Mouse (Mus musculus) limb, embryonic 13.5 days (tissue): ENCODE results near the gene Cd81. TPM values are rescaled to one million over a fixed set of nuclear protein-coding genes. Genes with fewer than 3 reads are reported as not detected.

Experiments used
- ATAC-seq: fragments of 200-750 bp; cut with Nextera tagmentation; 2 replicates; pipeline ENCODE4 v1.8.0; 2017; ENCODE audit warnings: low read depth, moderate number of reproducible peaks, moderate TSS enrichment; ENCODE audit not compliant: low FRiP score
- H3K27ac ChIP-seq: fragments of 300-500 bp; sonication (generic); 2 replicates; pipeline ENCODE4 v1.5.1; 2015; ENCODE audit warnings: inconsistent platforms, mild to moderate bottlenecking, moderate library complexity
- H3K27me3 ChIP-seq: fragments of 300-500 bp; sonication (generic); 2 replicates; pipeline ENCODE4 v1.6.1; 2015; ENCODE audit warnings: mild to moderate bottlenecking, inconsistent platforms
- H3K36me3 ChIP-seq: fragments of 300-500 bp; sonication (generic); 2 replicates; pipeline ENCODE4 v1.6.1; 2015; ENCODE audit warnings: inconsistent platforms, mild to moderate bottlenecking, moderate library complexity
- H3K4me1 ChIP-seq: fragments of 300-500 bp; sonication (generic); 2 replicates; pipeline ENCODE4 v1.6.1; 2015; ENCODE audit warnings: inconsistent platforms
- H3K4me2 ChIP-seq: fragments of 300-500 bp; sonication (generic); replicated peaks from 2 replicates; pipeline ENCODE4 v1.6.1; 2015; ENCODE audit warnings: inconsistent platforms, mild to moderate bottlenecking, moderate library complexity
- H3K4me3 ChIP-seq: fragments of 300-500 bp; sonication (generic); 2 replicates; pipeline ENCODE4 v1.5.1; 2015; ENCODE audit warnings: moderate library complexity, mild to moderate bottlenecking, inconsistent platforms
- H3K9ac ChIP-seq: fragments of 300-500 bp; sonication (generic); 2 replicates; pipeline ENCODE4 v1.6.1; 2015; ENCODE audit warnings: mild to moderate bottlenecking, inconsistent platforms
- H3K9me3 ChIP-seq: fragments of 300-500 bp; sonication (generic); 2 replicates; pipeline ENCODE4 v1.6.1; 2016; ENCODE audit warnings: inconsistent platforms
- WGBS: fragments of 180-500 bp; shearing (Covaris S2); methylation state at CpG from one replicate; pipeline ENCODE4 v1.1.7; 2015; 5-methylcytosine and 5-hydroxymethylcytosine counted together
- polyA plus RNA-seq: library from polyadenylated mRNA; unstranded; fragments of >200 nt; fragmentation: Nextera tagmentation; extraction: Ambion mirVana; gene quantifications from 2 replicates; pipeline ENCODE4 v1.2.1, GENCODE M21; 2015

Gene Cd81
- polyA plus RNA-seq, 1 experiment from 2014 or later, result 532 TPM

GRCm38 (mm10) chr7:143025496-143025895 is 27.0 kb upstream of the Cd81 start:
- ATAC-seq, result no peak
- H3K9ac ChIP-seq, result no peak overlapping the region
- peaks cover 13% of the 10 kb centered on the region for H3K36me3 ChIP-seq
- H3K27ac ChIP-seq, result no peak overlapping the region
- H3K4me3 ChIP-seq, result no peak overlapping the region
- H3K27me3 ChIP-seq, result no peaks in the 10 kb centered on the region
- H3K4me2 ChIP-seq, result no peak overlapping the region
- 90% methylated on average over 3 of the region's 3 CpGs for WGBS
- no peaks in the 10 kb centered on the region for H3K4me1 ChIP-seq
- H3K9me3 ChIP-seq, result no peaks in the 10 kb centered on the region

- H3K36me3 ChIP-seq, result peaks cover 27% of the 10 kb centered on the region
- H3K27ac ChIP-seq, result no peak overlapping the region
- no peaks in the 10 kb centered on the region for H3K27me3 ChIP-seq
- no peak overlapping the region for H3K4me2 ChIP-seq
- 78% methylated on average over 4 of the region's 4 CpGs for WGBS
- H3K9ac ChIP-seq, result no peak overlapping the region
- no peaks in the 10 kb centered on the region for H3K4me1 ChIP-seq
- no peak overlapping the region for H3K4me3 ChIP-seq
- ATAC-seq, result no peak
- no peaks in the 10 kb centered on the region for H3K9me3 ChIP-seq
Observed at GRCm38 (mm10) chr7:143027196-143027595, 25.3 kb upstream of the Cd81 start.

- WGBS, result 87% methylated on average over 1 of the region's 1 CpGs
- ATAC-seq, result no peak
Observed at GRCm38 (mm10) chr7:143031816-143032215, 20.7 kb upstream of the Cd81 start.

GRCm38 (mm10) chr7:143033581-143033980 is 19.0 kb upstream of the Cd81 start:
- no peak overlapping the region for H3K4me3 ChIP-seq
- H3K36me3 ChIP-seq, result peaks cover 47% of the 10 kb centered on the region
- H3K4me1 ChIP-seq, result no peaks in the 10 kb centered on the region
- ATAC-seq, result no peak
- no peaks in the 10 kb centered on the region for H3K9me3 ChIP-seq
- H3K9ac ChIP-seq, result no peak overlapping the region
- WGBS, result 81% methylated on average over 4 of the region's 4 CpGs
- no peak overlapping the region for H3K27ac ChIP-seq
- no peaks in the 10 kb centered on the region for H3K27me3 ChIP-seq
- no peak overlapping the region for H3K4me2 ChIP-seq

More at GRCm38 (mm10) chr7:143031816-143032215, 20.7 kb upstream of the Cd81 start:
- H3K4me1 ChIP-seq, result no peaks in the 10 kb centered on the region
- H3K36me3 ChIP-seq, result peaks cover 42% of the 10 kb centered on the region
- H3K9me3 ChIP-seq, result no peaks in the 10 kb centered on the region
- H3K4me2 ChIP-seq, result no peak overlapping the region
- no peak overlapping the region for H3K4me3 ChIP-seq
- H3K27ac ChIP-seq, result no peak overlapping the region
- H3K9ac ChIP-seq, result no peak overlapping the region
- no peaks in the 10 kb centered on the region for H3K27me3 ChIP-seq

- H3K9ac ChIP-seq, result no peak overlapping the region
- H3K4me3 ChIP-seq, result no peak overlapping the region
- 94% methylated on average over 2 of the region's 2 CpGs for WGBS
- no peaks in the 10 kb centered on the region for H3K27me3 ChIP-seq
- H3K4me1 ChIP-seq, result no peaks in the 10 kb centered on the region
- no peak overlapping the region for H3K27ac ChIP-seq
- no peak for ATAC-seq
- H3K9me3 ChIP-seq, result no peaks in the 10 kb centered on the region
- peaks cover 44% of the 10 kb centered on the region for H3K36me3 ChIP-seq
- no peak overlapping the region for H3K4me2 ChIP-seq
Observed at GRCm38 (mm10) chr7:143034112-143034511, 18.4 kb upstream of the Cd81 start.

GRCm38 (mm10) chr7:143034519-143035450 is 17.8 kb upstream of the Cd81 start:
- H3K4me2 ChIP-seq, result no peak overlapping the region
- no peak overlapping the region for H3K4me3 ChIP-seq
- no peaks in the 10 kb centered on the region for H3K9me3 ChIP-seq
- H3K4me1 ChIP-seq, result no peaks in the 10 kb centered on the region
- H3K36me3 ChIP-seq, result peaks cover 44% of the 10 kb centered on the region
- H3K9ac ChIP-seq, result no peak overlapping the region
- no peak for ATAC-seq
- no peaks in the 10 kb centered on the region for H3K27me3 ChIP-seq
- WGBS, result 92% methylated on average over 8 of the region's 8 CpGs
- no peak overlapping the region for H3K27ac ChIP-seq

- Histone ChIP-seq H3K4me3 (no peak overlapping the region), H3K4me1 (no peaks in the 10 kb centered on the region), H3K36me3 (peaks cover 34% of the 10 kb centered on the region), H3K27ac (no peak overlapping the region), H3K9ac (no peak overlapping the region), H3K27me3 (no peaks in the 10 kb centered on the region), H3K9me3 (no peaks in the 10 kb centered on the region), H3K4me2 (no peak overlapping the region)
- 69% methylated on average over 3 of the region's 3 CpGs for whole genome bisulfite sequencing
- ATAC-seq, result no peak
Observed at GRCm38 (mm10) chr7:143036787-143037186, 15.8 kb upstream of the Cd81 start.

GRCm38 (mm10) chr7:143037306-143037705 is 15.2 kb upstream of the Cd81 start:
- WGBS, result 88% methylated on average over 4 of the region's 4 CpGs
- H3K9me3 ChIP-seq, result no peaks in the 10 kb centered on the region
- H3K27ac ChIP-seq, result no peak overlapping the region
- no peaks in the 10 kb centered on the region for H3K27me3 ChIP-seq
- no peak overlapping the region for H3K4me3 ChIP-seq
- H3K9ac ChIP-seq, result no peak overlapping the region
- no peak overlapping the region for H3K4me2 ChIP-seq
- H3K36me3 ChIP-seq, result peaks cover 34% of the 10 kb centered on the region
- no peaks in the 10 kb centered on the region for H3K4me1 ChIP-seq
- no peak for ATAC-seq

- Histone ChIP-seq H3K9me3 (no peaks in the 10 kb centered on the region), H3K36me3 (peaks cover 28% of the 10 kb centered on the region), H3K27me3 (no peaks in the 10 kb centered on the region), H3K9ac (no peak overlapping the region), H3K27ac (0 out of 2 replicates have a peak overlapping the region, but pooled peaks have one; percentile 0), H3K4me1 (no peaks in the 10 kb centered on the region), H3K4me3 (no peak overlapping the region), H3K4me2 (no peak overlapping the region)
- no peak for ATAC-seq
- WGBS, result 93% methylated on average over 3 of the region's 3 CpGs
Observed at GRCm38 (mm10) chr7:143038174-143038931, 14.2 kb upstream of the Cd81 start.

- H3K4me1 ChIP-seq, result no peaks in the 10 kb centered on the region
- no peak overlapping the region for H3K4me3 ChIP-seq
- 94% methylated on average over 3 of the region's 3 CpGs for WGBS
- H3K36me3 ChIP-seq, result peaks cover 18% of the 10 kb centered on the region; the same call in 1 of the 2 replicates
- ATAC-seq, result no peak
- H3K27me3 ChIP-seq, result no peaks in the 10 kb centered on the region
- no peak overlapping the region for H3K27ac ChIP-seq
- no peak overlapping the region for H3K4me2 ChIP-seq
- H3K9ac ChIP-seq, result no peak overlapping the region
- H3K9me3 ChIP-seq, result peaks cover 4% of the 10 kb centered on the region; the same call in 1 of the 2 replicates
Observed at GRCm38 (mm10) chr7:143040561-143040960, 12.0 kb upstream of the Cd81 start.

- Histone ChIP-seq H3K4me3 (no peak overlapping the region), H3K9me3 (peaks cover 4% of the 10 kb centered on the region; the same call in 1 of the 2 replicates)
Observed at GRCm38 (mm10) chr7:143041138-143041822, 11.3 kb upstream of the Cd81 start.

More at GRCm38 (mm10) chr7:143041138-143041822, 11.3 kb upstream of the Cd81 start:
- no peak overlapping the region for H3K4me2 ChIP-seq
- H3K27ac ChIP-seq, result no peak overlapping the region
- no peak overlapping the region for H3K9ac ChIP-seq
- 80% methylated on average over 3 of the region's 3 CpGs for WGBS
- ATAC-seq, result no peak
- H3K4me1 ChIP-seq, result no peaks in the 10 kb centered on the region
- H3K27me3 ChIP-seq, result no peaks in the 10 kb centered on the region
- peaks cover 18% of the 10 kb centered on the region; the same call in 1 of the 2 replicates for H3K36me3 ChIP-seq
